Mouse (Mus musculus): ENCODE data around the gene Zbtb48.

DNA sequence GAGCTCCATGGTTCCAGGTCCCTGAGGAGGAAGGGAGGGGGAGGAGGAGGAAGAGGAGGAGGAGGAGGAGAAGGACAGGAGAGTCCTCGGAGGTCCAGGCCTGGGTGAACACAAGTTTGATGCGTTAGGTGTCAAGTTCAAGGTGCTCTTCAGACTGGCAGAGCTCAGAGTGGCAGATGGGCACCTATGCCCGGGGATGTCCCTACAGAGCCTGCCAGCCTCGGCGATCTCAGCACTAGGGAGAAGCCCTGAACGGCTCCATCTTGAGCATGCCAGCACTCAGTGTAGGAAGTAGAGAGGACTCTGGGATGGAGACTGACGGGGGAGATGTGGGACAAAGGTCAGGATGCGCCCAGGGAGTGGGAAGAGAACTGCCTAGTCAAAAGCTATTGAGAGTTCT is 40.8 kb downstream of the Zbtb48 start:
- TF ChIP-seq CTCF (conservative IDR thresholded peaks at IDR 0.05; ENCODE audit: low read length), result no peak
- TF ChIP-seq NANOG (IDR thresholded peaks at IDR 0.05; ENCODE audit: borderline replicate concordance, low read length), result no peak
